Mouse (Mus musculus) olfactory bulb, adult 2 months (tissue): ENCODE measurements at regions not wholly inside any gene's neighbourhood (a gene's known extent, or its start where the extent isn't known, plus 50 kb on each side); places are given as distances from the start of the nearest gene placed in this dataset.

Experiments used
- CTCF ChIP-seq: fragments of 200-500 bp; IDR thresholded peaks from 2 replicates; pipeline ENCODE4 v1.5.1; 2012; ENCODE audit warnings: low read depth, mild to moderate bottlenecking, low read length, moderate library complexity; ENCODE audit not compliant: insufficient read depth
- POLR2A ChIP-seq: fragments of 200-500 bp; IDR thresholded peaks from 2 replicates; pipeline ENCODE4 v1.6.1; 2012; ENCODE audit warnings: mild to moderate bottlenecking, low read depth, low read length, moderate library complexity; ENCODE audit not compliant: insufficient read depth

GRCm38 (mm10) chr9:61468368-61468848 lies 96.2 kb downstream of the Tle3 start:
- TF ChIP-seq CTCF (no peak), POLR2A (no peak)
